Mouse (Mus musculus): ENCODE results near the gene Col13a1. TPM values are rescaled to one million over a fixed set of nuclear protein-coding genes. Genes with fewer than 3 reads are reported as not detected.

Col13a1 gene
- total RNA-seq, 1 experiment from 2014 or later, result not detected

DNA sequence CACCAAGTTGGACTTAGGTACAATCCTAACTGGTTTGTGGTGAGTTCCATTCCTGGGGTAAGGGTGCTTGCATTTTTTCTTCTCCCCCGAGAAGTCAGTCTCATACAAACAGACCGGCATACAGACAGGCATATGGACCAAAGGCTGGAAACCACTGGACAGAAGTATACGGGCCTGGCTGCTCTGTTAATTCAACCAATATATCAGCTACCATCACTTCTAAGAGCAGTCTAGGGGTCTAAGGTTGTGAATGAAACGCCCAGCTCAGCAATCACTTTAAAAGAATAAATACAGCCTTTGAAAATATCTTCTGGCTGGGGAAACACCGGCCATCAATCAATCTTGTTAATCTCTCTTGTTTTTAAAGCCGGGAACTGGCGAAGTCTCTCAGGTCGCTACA is 183.4 kb downstream of the Col13a1 start:
- no peak for ATAC-seq (ENCODE audit: extremely low read depth, insufficient number of reproducible peaks, low FRiP score, poor library complexity, severe bottlenecking)

DNA sequence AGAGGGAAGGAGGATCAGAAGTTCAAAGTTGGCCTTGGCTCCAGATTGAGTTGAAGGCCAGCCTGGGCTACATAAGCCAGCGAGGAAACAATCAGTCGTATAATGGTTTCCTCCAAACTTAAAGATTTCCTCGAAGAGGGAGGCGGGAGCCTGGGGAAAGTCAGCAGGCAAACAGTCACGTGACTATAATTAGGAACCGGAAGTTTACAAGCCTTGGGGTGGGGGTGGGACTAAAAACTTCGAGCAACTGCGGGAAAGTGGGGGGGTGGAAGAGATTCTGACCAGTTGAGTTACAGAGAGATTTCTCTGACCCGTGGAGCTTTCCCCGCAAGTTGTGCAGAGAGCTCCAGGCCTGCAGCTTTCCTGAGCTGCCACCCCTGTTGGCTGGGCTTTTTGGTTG is 183.9 kb downstream of the Col13a1 start:
- ATAC-seq (ENCODE audit: extremely low read depth, insufficient number of reproducible peaks, low FRiP score, poor library complexity, severe bottlenecking), result no peak

DNA sequence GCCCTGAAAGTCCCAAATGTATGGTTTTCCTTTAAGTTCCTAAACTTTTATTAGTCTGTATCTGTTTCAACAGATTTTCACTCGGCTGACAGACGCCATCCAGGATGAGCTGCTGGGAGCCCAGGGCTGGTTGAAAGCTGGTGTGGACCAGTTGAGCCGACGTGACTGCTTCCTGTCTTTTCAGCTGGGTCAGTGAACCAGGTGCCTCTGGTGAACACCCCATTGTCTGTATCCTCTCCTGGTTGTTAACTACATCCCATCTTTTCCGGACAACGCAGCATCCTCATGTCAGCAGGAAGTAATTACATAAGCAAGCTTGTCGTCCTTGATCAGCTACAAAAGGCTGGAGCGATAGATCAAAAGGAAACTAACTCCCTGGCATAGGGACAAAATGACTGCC is 185.9 kb downstream of the Col13a1 start:
- ATAC-seq (ENCODE audit: extremely low read depth, insufficient number of reproducible peaks, low FRiP score, poor library complexity, severe bottlenecking), result no peak

DNA sequence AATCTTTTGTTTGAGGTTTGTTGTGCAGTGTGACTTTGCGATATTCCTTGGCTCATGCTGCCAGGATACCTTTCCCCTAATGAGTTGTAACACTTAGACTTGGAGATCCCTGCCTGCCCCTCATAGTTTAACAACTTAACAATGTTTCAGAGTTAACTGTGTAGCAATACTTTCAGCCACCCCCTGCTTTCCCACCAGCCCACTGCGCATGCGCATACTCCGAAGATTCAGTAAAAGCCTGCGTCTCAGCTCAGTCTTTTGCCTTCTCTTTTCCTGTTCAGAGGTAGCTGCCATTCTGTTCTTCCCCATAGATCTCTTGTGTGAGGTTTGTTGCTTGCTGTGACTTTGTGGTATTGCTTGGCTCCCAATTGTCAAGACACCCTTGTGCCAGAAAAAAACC is 190.4 kb downstream of the Col13a1 start:
- no peak for ATAC-seq (ENCODE audit: extremely low read depth, insufficient number of reproducible peaks, low FRiP score, poor library complexity, severe bottlenecking)

Other genes starting within 250 kb of the Col13a1 start
- gene H2afy2, start 195.0 kb downstream of the Col13a1 start, total RNA-seq (2017), result not detected in 2 replicates
- gene Neurog3, start 154.0 kb upstream of the Col13a1 start, total RNA-seq (2017), result not detected in 2 replicates
- gene Fam241b, start 164.8 kb upstream of the Col13a1 start, total RNA-seq (2017), result not detected in 2 replicates